Mouse (Mus musculus) megakaryocyte-erythroid progenitor cell, adult 5 weeks (primary cell): Measurements from ENCODE around the gene Has1. TPM values are rescaled to one million over a fixed set of nuclear protein-coding genes. Genes with fewer than 3 reads are reported as not detected.

Experiments
- polyA plus RNA-seq: library from polyadenylated mRNA; stranded (reverse); fragments of >175 nt; gene quantifications from 2 replicates; pipeline ENCODE4 v1.2.3, GENCODE M21; 2012

Gene Has1
- polyA plus RNA-seq: not detected in 2 replicates

DNA sequence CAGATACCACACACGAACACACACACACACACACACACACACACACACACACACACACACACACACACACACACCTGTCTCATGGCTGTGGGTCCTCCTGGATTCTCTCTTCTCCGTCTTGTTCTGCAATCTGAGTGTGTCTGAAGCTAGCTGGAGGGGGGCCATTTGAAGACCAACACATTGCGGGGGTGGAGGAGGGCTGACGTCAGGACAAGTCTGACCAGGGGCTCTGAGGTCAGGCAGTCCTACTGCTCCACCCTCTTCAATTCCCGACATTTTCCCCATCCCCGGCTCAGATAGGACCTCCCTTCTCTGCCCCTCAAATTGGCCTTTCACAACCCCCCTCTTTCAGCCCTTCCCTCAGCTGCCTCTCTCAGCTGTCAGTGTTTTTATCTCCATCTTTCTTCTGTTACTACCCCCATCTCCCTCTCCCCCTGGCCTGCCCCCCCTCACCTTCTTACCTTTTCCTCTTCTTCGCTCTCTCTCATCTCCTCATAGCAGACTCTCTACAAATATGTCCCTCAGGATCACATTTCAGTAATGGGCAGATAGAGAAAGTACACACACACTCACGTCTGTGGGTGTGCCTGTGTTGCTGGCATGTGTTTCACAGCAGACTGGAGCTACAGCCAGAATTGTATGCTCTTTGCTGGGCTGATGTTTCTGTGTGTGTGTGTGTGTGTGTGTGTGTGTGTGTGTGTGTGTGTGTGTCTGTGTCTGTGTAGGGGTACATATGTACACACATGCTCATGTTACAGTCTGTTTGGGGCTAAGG is at the start of gene Has1:
TSS of gene Has1 (minus strand) at position 142 of the 775 bp plus-strand sequence.

DNA sequence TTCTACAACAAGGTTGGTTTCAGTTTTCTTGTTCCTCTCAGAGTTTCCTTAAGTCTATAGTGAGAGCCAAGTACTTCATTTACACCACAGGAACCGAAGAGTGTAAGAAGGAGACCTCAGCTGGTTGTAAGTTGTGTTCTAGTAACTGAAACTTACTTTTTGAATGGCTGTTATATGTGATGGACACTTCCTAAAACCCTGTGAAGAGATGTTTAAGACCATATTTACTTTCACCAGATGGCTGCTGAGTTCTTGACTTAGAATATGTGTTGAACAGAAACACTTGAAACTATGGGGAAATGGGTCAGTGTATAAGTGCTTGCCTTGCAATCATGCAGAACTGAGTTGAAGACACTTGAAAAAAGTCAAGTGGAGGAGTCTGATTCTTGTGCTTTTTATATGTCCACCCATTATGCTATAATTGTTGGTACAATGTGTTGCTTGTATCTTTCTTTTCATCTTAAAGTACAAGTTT is 32.8 kb upstream of the Has1 start, which contains the start of the genes Fpr2 and Fpr3:
TSS of gene Fpr2 (plus strand) at position 51 of the 475 bp plus-strand sequence.
TSS of gene Fpr3 (plus strand) at position 79 of the 475 bp plus-strand sequence.

DNA sequence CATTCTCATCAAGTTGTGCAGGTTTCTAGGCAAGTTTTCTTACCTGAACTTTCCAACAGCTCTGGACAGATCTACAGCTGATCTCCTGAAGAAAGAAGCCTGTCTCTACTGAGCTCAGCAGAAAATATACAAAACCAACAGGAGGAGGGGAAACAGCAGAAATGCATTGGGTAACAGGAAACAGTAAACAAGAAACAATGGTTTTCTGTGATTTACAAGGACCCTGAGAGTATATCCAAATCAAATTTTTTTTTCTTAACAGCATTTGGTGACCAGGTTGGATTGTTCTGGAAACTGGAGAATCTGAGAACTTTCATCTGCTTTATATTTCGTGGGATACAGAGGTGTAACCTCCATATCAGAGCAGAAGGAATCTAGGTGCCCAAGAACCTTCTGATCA is 28.8 kb upstream of the Has1 start, which contains the start of gene Fpr1:
TSS of gene Fpr1 (minus strand) at position 101 of the 400 bp plus-strand sequence.

DNA sequence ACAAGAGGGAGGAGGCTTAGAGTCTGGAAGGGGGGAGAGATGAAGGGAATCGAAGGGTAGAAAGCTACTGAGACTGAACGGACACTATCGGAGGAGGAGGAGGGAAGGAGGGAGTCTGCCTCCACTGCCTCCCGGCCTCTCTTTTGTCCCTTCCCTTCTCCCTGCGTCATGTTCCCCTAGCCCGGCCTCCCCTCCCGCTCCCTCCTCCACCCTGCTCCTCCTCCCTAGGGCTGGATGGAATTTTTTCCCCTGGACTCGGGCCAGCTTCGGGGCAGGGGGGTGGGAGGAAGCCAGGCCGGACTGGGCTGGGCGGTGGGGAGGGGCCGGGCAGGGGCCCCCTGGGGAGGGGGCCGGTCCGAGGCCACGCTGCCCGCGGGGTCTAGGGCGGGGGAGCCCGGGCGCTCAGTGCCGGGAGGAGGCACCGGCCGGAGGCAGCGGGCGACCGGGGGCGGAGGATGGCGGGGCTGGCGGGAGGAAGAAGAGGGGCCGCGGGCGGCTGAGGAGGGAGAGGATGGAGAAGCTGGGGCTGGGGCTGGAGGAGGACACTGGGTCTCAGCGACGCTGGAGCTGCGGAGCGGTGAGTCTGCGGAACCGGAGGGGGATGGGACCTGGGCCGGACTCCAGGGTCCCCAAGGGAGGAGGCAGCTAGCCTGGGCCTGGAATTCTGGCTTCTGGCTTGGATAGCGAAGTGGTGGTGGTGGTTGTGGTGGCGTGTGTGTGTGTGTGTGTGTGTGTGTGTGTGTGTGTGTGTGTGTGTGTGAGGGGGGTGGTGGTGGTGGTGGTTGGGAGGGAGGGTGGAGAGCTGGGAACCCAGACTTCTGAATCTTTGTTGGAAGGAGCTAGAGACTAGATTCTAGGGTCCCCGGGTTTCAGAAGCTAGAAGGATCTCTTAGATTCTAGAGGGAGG is 28.0 kb downstream of the Has1 start, which contains the start of gene Spaca6:
TSS of gene Spaca6 (plus strand) at position 408 of the 907 bp plus-strand sequence.

Other genes with a start within 250 kb of the Has1 start
- 4.3 and 6.6 TPM in 2 replicates for gene Lnpep, start 230.2 kb downstream of the Has1 start, polyA plus RNA-seq
- gene Vmn2r90, start 151.5 kb downstream of the Has1 start, polyA plus RNA-seq: not detected in 2 replicates
- 1.9 and 2.1 TPM in 2 replicates for gene Spaca6, start 28.0 kb downstream of the Has1 start, polyA plus RNA-seq
- 0.33 TPM in 1 of 2 replicates, not detected in the other for gene Fpr1, start 28.7 kb upstream of the Has1 start, polyA plus RNA-seq
- 0.08 and 0.15 TPM in 2 replicates for gene Fpr2, start 32.6 kb upstream of the Has1 start, polyA plus RNA-seq
- gene Fpr3, start 32.6 kb upstream of the Has1 start, polyA plus RNA-seq: 0.04 TPM in 1 of 2 replicates, not detected in the other
- gene Fpr-rs4, start 166.5 kb upstream of the Has1 start, polyA plus RNA-seq: not detected in 2 replicates
- gene Vmn2r124, start 194.2 kb upstream of the Has1 start, polyA plus RNA-seq: not detected in 2 replicates
- not detected in 2 replicates for gene Vmn2r91, start 229.8 kb upstream of the Has1 start, polyA plus RNA-seq